Mouse (Mus musculus): ENCODE measurements around the gene Spast.
"Not testable (repeated sequence)": the region's sequence is repeated elsewhere in the genome, so short reads cannot be mapped to it uniquely, and the experiment has no call there.

Gene Spast

DNA sequence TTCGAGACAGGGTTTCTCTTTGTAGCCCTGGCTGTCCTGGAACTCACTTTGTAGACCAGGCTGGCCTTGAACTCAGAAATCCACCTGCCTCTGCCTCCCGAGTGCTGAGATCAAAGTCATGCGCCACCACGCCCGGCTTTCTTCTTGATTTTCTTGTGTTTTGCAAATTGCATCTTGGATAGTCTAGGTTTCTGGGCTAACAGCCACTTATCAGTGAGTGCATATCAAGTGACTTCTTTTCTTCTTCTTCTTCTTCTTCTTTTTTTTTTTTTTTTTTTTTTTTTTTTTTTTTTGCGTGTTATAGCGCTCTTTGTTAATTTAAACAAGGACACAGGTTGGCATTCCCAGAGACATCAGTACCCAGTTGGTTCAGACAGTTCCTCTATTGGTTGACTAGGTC, 11.6 kb upstream of the Spast start:
- not testable (repeated sequence) for DNase-seq (ENCODE audit: extremely low spot score, low read depth, low spot score)

DNA sequence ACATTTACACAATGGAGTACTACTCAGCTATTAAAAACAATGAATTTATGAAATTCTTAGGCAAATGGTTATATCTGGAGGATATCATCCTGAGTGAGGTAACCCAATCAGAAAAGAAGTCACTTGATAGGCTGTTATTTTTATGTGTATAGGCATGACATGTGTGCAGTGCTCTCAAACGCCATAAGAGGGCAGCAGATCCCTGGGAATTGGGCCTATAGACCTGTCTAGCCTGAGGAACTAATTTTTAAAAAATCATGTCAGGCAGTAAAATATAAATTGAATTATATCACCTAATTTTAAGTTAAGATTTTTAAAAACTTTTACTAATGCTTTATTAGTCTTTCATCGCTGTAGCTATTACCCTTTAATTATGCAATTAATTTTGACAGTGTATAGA, 10.6 kb upstream of the Spast start:
- peak; percentile 41 for DNase-seq (ENCODE audit: extremely low spot score, low read depth, low spot score)

DNA sequence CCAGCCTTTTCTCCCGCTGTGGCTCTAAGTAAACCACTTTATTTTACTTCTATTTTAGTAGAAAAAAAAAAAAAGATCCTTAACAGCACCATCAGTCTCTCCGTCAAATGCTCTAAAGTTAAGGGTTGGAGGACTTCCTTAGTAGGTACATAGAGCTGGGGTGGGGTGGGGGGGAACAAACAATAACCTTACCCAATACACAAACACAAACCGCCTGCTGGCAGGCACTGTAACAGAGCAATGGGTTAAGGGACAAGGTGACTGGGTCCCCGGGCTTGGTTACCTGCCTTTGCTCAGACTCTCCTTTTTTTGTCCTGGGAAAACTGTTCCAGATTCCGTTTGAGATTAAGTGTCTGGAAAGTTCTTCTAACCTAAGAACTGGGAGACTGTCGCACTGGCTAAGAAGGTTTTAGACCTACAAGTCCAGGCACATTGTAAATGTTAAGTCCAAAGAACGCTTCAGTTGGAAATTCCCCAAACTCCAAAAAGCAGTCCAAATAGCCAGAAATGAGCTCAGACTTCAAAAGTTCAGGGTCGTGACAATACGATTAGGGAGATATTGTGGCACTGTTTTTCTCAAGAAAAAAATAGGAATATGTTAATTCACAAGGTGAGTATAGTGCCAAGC, 7.6 kb upstream of the Spast start:
- no peak for DNase-seq (ENCODE audit: extremely low spot score, low read depth, low spot score)

DNA sequence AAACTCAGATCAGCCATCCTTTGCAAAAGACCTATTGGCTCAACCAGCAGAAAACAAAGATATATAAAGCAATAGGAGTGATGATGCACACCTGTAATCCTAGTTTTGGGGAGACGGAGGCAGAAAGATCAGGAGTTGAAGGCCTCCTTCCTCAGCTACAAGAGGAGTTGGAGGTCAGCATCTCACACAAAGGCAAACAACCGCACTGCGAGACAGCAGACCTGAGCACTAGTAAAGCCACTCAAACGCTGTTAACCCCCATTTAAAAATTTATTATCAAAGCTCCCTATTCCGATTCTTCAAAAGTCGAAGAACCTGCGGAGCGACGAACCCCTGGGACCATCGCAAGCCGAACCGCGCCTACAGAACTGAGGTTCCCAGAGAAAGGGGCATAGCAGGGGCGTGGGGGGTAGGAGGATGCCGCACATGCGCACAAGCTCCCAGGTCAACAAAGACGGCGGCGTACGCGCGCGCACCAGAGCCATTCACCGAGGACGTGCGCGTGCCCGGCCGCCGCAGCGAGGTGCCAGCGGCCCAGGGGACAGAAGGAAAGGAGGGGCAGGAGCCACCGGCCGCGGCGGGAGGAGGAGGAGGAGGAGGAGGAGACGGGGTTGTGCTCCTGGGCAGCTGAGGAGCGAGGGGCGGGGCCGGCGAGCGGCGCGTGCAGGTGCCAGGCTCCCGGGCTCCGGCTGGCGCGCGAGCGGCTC, 409 bp upstream of the Spast start:
- peak; percentile 77 for DNase-seq (ENCODE audit: extremely low spot score, low read depth, low spot score)

DNA sequence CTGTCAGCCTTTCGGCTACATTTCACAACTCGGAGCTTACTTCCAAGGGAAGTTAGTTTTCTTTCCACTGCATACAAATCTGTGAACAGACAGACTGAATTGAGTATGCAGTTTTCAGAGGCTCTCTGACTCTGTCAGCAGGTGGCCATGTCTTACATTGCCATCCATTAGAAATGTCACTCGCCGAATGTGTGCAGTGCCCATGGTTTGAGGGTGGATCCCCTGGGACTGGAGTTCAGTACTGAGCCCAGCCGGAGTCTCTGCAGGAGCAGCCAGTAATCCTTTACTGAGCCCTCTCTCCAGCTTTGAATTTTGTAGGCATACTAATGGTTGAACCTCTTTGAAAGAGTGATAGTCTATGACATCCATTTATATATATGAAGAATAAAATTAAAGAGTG, 2.4 kb downstream of the Spast start:
- no peak for DNase-seq (ENCODE audit: extremely low spot score, low read depth, low spot score)

DNA sequence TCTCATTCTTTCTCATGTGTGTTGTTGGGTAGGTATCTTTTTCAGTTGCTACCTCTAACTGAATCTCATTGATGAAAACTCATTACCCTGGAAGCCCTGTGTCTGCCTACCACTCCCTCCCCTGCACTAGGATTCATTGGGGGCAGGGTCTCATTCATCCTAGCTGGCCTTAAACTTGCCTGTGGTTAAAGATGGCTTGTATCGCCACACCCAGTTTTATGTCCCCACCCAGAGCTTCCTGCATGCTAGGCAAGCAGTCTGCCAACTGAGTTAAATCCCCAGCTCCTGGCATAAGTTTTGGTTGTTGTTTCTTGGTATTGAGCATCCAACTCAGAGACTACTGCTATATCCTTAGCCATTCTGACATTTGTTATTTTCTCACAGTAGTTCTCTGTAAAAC, 24.8 kb downstream of the Spast start:
- no peak for DNase-seq (ENCODE audit: extremely low spot score, low read depth, low spot score)

DNA sequence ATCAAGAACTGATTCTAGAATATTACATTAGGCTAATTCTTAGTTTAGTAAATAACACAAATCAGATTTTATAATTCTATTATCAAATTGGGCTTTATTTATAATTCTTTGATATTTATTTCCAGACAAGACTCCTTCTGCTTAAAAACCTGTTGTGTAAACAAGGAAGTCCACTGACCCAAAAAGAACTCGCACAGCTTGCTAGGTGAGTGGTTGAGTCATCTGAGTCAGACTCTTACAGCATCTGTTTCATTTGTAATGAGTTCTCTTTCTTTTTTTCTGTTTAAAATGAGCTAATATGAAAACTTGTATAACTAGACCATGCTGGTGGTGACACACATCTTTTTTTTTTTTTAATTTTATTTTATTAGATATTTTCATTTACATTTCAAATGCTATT, 38.1 kb downstream of the Spast start:
- no peak for DNase-seq (ENCODE audit: extremely low spot score, low read depth, low spot score)

DNA sequence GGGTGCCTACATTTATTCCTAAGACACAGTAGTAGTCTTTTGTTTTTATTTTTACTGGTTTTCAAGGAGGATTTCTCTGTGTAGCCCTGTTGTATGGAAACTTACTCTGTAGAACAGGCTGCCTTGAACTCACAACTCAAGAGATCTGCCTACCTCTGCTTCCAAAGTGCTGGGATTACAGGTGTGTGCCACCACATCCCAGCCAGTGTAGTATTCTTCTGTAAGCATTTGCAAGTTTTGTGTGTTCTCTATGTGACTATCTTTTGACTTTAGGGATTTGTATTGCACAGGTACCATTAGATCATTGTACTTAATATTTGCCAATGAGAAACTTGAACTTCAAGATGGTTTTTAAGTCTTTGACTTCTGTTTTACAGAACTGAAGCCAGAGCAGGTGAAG, 47.9 kb downstream of the Spast start:
- DNase-seq (ENCODE audit: extremely low spot score, low read depth, low spot score), result no peak

DNA sequence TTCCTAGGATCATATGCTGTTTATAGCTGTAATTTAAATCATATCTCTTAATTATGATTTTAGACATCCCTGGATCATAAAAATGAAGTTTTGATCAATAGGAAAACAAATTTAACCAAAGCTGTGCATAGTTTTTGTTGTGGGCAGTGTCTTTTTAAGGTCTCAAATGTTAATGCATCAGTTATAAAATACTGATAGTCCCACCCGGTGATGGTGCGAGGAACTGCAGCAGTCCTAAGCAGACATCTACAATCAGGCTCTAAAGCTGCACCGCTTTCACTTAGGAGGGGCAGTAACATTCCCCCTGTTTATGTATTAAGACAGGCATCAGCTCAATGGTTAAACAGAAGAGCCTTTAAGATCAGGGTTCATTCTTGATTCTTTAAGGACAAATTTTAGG, 51.1 kb downstream of the Spast start:
- no peak for DNase-seq (ENCODE audit: extremely low spot score, low read depth, low spot score)

DNA sequence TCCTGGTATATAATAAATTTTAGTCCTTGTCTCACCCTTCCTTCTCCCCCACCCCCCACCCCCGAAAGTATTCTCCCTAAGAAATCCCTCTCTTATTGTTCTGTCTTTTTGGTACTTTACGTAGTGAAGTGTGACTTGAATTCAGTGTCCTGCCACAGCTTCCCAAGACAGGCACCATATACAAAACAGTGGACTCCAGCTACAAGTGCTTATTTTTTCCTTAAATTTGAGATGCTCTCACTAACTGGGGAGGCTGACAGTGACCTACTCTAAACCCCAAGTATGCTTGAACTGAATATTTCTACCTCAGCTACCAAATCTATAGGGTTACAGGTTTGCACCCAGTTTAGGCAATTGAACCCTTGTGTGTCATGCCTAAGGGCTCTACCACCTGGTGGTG, 55.6 kb downstream of the Spast start:
- no peak for DNase-seq (ENCODE audit: extremely low spot score, low read depth, low spot score)

DNA sequence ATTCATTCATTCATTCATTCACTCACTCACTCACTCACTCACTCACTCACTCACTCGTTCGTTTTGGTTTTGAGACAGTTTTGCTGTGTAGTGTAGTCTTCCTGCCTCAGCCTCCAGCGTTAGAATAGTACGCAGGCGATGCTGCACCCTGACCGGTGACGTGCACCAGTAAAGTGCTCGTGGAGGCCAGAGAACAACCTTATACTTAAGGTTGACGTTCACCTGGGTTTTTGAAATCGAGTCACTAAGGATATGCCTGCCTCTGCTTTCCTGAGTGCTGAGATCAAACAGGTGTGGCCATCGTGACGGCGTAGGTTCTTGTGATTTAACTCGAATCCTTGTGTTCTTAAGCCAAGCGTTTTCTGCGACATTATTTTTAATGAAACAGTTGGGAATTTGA, 56.1 kb downstream of the Spast start:
- no peak for DNase-seq (ENCODE audit: extremely low spot score, low read depth, low spot score)

DNA sequence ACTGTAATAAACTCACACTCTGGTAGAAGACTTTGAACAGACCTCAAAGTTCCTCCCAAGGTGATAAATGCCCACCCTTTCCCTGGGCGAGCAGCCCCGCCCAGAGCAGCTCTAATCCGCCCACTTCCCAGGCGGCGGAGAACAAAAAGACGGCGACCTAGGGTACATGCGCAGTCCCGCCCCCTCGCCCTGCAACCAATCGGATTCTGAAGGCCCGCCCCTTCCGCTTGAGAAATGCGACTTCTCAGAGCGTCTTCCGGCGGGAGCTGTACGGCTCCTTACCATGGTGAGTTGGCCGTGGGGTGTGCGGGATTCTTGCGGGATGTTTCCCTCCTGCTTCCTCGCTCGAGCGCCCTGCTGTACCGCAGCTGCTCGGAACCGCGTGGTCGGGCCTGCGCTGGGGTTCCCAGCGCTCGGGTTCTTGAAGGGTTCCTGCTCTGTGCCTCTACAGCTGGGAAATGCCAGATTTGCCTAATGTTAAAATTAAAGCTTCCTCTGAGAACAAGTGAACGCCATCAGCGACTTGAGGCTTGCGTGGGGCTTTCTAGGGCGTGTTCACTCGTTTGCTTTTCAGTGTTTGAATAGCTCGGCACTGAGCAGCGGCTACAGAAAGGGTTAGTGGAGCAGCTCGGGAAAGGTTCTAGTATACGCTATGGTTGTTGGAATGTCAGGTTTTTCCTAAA, 56.7 kb downstream of the Spast start, which contains the start of gene Slc30a6:
Gene Slc30a6, plus strand, starts transcription at position 226 of the 683 bp plus-strand sequence.
- DNase-seq (ENCODE audit: extremely low spot score, low read depth, low spot score), result peak; percentile 85

DNA sequence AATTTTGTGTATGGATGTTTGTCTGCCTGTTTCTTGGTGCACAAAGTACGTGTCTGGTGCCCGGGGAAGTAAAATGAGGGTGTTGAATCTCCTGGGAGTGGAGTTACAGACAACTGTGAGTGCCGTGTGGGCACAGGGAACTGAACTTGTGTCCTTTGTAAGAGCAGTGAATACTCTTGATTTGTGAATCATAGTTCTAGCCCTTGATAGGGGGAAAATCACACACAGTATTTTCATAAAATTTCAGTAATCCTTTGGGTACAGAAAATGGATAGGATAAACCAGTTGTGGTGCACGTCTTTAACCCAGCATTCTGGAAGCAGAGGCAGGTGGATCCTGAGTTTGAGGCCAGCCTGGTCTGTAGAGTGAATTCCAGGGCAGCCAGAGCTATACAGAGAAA, 58.0 kb downstream of the Spast start:
- DNase-seq (ENCODE audit: extremely low spot score, low read depth, low spot score), result no peak

DNA sequence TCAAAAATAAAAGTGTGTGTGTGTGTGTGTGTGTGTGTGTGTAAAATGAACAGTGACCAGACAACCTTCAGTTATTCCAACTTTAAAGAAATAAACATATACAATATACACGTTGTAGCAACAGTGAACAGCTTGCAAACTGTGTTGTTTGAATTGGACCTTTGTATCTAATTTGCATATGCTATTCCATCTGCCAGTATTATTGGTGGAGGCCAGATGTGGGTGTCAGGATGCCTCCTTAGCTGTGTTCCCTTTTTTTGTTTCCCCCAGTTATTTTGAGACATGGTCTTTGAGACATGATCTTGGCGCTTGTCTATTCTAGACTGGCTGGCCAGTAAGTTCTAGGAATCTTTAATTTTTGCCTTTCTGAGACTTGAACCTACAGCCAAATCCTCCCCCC, 58.4 kb downstream of the Spast start:
- no peak for DNase-seq (ENCODE audit: extremely low spot score, low read depth, low spot score)

DNA sequence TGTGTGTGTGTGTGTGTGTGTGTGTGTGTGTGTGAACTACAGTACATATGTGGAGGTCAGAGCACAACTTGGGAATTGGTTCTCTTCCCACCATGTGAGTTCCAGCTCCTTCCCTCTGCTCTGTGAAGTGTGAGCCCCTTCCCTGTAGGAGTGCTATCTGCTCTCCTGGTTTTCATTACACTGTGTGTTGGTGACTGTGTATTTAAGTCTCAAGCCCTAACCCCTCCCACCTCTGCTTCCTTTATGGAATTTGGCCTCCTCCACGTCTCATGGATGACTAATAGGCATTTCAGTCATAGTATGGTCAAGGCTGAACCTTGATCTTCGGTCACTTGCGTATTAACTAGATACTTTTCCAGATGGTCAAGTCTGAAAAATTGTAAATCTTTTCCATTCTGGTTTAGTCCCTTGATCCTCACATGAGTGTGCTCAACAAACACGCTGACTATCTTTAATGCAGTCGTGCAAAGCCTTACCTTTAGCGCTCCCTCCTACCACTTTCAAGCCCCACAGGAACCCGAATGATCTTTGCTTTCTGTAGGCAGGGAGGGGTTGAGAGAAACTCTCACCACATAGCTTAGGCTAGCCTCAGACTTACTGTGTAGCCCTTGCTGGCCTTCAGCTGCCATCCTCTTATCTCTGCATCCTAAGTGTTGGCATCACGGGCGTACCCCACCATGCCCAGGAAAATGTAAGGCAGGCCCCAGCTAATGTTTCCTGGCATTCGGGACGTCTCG, 63.9 kb downstream of the Spast start:
- DNase-seq (ENCODE audit: extremely low spot score, low read depth, low spot score), result no peak

DNA sequence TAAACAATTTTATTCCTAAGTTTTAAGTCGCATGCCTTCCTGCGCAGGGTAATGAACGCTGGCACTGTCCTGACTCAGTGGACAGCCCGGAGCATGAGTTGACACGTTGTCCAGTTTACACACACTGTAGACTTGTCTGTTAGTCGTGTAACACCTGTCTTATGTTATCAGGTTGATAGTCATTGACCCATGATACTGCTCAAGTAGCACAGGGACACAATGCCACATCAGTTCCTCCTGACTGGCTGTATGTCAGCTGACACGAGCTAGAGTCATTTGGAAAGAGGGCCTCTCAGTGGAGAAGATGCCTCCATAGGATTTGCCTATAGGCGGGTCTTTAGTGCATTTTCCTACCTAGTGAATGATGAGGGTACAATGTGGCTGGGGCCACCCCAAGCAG, 67.7 kb downstream of the Spast start:
- DNase-seq (ENCODE audit: extremely low spot score, low read depth, low spot score), result no peak

DNA sequence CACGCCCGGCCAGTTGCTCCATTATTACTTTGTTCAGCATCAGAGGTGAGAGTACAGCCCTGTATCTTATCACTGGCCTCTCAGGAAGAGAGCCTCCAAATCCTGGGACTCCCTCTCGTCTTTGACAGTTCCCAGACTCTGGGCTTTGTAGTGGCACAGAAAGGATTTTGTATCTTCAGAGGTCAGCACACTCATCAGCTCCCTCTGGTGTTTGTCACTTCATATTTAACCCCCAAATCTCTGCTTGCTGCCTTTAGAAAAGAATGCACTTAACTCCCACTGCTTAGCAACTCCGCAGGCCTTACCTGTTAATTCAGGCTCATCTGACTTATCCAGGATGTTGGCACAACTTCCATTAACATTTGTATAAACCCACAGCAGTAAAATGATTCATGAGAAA, 70.9 kb downstream of the Spast start:
- no peak for DNase-seq (ENCODE audit: extremely low spot score, low read depth, low spot score)

DNA sequence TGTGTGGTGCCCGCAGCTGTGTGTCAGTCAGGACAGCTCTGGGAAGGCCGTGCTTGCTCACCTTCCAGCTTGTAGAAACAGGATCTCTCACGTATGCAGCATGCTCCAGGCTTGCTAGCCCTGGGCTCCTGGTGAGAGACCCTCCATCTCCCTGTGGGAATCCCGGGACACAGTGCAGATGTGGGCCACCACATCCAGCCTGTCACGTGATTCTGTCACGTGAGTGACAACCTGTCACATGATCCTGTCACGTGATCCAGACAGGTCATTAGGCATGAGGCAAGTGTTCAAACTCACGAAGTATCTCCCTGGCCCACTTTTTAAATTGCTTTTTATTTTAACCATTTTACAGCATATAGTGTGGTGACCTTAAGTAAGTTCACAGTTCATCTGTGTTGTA, 74.5 kb downstream of the Spast start:
- DNase-seq (ENCODE audit: extremely low spot score, low read depth, low spot score), result no peak

DNA sequence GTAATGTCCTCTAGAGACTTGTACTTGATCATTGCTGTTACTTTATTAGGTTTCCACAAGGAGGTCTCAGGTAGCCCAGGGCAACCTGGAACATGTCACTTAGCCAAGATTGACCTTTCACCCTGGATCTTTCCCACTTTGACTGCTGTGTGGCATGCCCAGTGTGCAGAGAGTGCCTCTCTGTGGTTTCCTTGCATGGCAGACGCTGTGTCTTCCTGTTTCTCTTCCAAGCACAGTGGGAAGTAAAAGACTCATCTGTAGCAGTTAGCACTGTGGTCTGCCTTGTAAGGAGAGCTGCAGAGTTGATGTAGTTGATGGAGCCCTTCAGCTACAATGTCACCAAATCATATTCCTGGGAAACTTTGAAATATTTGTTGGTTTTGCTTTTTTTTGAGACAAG, 75.9 kb downstream of the Spast start:
- no peak for DNase-seq (ENCODE audit: extremely low spot score, low read depth, low spot score)

DNA sequence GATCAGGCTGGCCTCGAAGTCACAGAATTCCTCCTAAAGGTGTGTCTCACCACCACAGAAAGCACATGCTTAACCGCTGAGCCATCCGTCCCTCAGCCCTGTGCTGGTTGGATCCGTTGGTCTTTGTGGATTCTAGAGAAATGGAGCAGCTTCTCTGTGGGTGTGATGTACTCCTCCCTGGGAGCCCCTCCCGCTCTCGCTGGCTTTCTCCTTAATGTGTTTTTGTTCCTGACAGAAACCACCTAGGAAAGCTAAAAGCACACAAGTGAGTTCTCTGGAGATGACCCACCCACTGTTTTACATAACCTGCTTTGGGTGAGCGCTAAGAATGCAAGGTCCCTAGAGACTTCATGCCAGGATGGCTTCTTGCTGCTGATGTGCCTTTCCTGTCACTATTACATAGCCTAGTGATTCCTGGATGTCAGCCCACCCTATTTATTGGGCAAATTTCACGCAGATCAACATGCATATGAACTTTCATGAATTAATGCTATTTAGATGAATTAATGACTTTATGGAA, 78.1 kb downstream of the Spast start:
- DNase-seq (ENCODE audit: extremely low spot score, low read depth, low spot score), result no peak

DNA sequence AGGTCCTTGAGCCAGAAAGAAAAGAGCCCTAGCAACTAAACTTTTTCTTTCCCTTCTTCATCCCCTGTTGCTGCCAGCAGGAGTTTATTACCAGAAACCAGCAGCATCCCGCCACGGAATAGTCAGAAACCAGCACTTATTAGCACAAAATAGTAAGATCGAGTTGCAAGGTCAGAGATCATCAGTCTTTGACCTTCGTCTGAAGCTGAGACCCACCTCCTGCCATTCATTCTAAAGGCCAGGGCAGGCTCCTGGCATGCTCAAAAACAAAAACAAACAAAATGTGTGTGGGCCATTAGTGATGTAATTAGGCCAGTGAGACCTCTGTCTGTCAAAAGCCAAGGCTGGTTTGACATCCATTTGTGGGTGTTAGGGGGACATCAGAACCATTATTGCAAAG, 79.4 kb downstream of the Spast start:
- no peak for DNase-seq (ENCODE audit: extremely low spot score, low read depth, low spot score)
